Mouse (Mus musculus) mesoderm, embryonic 11.5 days (tissue): ENCODE results near the gene Kdm6b.
"Not testable (repeated sequence)": the region's sequence is repeated elsewhere in the genome, so short reads cannot be mapped to it uniquely, and the experiment has no call there.

Source experiments
- DNase-seq: peaks from one replicate; pipeline ENCODE4 v3.0.0-alpha.2; 2012; ENCODE audit warnings: low read depth, low spot score

Kdm6b gene

DNA sequence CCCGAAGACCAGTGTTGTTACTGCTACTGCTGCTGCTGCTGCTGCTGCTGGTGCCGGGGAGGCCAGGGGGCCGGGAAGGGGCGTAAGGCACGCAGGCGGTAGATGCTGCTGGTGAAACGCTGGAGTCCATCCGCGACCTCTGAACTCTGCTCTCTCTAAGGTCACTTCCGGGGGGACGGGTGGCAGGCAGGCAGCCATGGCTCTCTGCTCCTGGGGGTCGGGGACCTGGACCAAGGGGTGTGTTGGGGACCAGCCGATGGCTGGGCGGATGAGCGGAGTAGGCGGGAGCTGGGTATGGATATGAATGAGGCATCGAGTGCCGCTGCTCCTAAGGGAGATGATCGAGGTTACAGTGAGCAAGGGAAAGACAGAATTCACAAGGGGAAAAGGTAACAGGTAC, 7.2 kb downstream of the Kdm6b start:
- DNase-seq: no peak

- no peak for DNase-seq
Measured at GRCm38 (mm10) chr11:69405397-69406200, 7.9 kb downstream of the Kdm6b start.

DNA sequence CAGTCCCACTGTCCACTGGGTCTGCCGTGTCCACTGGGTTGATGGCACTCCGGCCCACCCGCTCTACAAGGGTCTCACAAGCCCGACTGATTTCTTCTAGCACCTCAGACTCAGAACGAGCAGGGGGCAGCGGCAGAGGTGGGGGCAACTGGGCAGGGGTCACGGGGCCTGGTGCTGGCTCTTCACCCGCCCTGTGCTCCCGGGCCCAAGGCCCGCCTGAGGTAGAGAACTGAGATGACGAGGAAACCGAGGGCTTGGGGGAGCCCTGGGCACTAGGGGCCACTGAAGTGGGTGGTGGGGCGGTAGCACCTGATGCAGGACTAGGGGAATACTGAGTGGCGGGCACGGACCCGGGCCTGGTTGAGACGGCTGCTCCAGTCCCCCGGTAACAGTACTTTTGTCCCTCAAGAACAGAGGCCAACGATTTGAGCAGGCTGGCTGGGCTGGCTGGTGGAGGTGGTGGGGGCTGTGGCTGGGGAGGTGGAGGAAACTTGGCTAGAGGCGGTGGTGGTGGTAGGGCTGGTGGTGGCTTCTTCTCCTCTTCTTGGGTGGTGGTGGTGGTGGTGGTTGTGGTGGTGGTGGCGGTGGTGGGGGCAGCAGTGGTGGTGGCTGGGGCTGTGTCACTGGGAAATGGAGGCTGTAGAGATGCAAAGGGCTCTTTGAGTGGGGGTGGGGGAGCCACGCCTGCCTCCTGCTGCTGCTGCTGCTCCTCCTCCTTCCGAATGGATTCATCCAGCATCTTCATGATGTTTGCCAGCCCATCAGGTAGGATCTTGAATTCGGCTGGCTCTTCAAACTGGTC, 8.7 kb downstream of the Kdm6b start:
- DNase-seq: no peak

- no peak for DNase-seq
Measured at GRCm38 (mm10) chr11:69403691-69404594, 9.5 kb downstream of the Kdm6b start.

DNA sequence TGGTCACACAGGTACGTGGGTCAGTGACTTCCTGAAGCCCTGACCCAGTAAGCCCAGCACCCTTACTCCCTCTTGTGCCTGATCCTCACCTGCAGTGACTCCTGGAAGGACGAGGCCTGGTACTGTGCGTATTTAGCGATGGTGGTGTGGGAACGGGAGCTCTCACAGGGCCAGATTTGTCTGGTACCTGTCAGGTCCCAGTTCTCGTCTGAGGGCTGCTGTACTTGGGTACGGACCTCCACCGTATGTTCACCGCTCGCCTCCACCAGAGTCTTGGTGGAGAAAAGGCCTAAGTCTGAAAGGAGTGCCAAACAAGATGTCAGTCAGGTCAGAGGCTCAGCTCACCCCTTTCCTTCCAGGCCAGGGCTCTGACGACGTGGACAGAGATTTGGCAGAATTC, 11.5 kb downstream of the Kdm6b start:
- DNase-seq: no peak

DNA sequence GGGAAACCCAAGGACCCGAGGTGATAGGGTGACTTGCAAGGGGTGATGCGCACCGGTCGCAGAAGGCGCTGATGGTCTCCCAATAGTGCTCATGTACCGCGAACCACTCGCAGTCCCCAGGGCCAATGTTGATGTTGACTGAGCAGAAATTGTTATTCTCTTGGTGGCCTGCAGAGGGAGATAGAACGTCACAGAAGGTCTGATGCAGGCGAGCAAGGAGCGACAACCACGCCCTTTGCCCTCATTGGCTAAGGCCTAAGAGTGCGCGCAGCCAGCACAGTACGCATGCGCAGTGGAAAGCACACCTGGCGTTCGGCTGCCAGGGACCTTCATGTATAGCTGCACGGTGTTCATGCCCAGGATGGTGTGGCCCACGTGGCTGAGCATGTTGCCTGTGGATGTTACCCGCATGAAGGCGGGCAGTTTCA, 12.3 kb downstream of the Kdm6b start:
- DNase-seq: peak; percentile 93

GRCm38 (mm10) chr11:69400083-69400850, 13.2 kb downstream of the Kdm6b start:
- no peak for DNase-seq

DNA sequence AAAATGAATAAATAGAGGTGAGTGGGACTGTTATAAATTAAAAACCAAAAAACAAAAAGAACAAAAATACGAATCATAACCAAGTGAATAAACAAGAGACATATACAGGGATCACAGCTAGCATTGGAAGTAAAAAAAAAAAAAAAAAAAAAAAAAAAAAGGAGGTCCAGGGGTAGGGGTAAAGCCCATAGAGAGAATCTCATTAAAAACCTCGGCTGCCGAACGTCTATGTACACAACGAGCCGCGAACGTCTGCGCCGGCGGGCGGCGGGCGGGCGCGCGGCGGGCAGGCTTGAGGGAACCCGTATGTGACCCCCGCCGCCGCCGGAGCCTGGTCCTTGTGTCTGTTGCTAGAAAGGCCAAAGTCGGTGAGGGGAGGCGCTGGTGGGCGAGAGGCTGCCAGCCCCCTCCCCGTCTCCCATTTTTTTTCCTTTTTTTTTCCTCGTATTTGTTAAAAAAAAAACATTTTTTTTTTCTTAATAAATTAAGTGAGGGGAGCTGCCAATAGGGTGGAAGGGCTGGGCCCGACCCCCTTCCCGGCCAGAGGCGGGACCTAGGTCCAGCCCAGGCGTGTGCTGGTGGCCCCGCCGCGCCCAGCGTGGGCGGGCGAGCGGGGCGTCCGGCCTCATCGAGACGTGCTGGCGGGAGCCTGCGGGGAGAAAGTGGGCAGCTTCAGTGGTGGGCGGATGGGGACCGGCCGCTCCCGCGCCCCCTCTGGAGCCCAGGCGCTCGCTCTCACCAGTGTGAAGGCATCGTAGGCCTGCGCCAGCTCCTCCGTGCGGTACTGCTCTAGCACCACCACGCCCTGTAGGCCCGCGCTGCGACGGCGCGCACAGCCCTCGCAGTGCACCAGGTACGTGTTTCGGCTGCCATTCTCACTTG, 14.0 kb downstream of the Kdm6b start:
- DNase-seq: no peak

DNA sequence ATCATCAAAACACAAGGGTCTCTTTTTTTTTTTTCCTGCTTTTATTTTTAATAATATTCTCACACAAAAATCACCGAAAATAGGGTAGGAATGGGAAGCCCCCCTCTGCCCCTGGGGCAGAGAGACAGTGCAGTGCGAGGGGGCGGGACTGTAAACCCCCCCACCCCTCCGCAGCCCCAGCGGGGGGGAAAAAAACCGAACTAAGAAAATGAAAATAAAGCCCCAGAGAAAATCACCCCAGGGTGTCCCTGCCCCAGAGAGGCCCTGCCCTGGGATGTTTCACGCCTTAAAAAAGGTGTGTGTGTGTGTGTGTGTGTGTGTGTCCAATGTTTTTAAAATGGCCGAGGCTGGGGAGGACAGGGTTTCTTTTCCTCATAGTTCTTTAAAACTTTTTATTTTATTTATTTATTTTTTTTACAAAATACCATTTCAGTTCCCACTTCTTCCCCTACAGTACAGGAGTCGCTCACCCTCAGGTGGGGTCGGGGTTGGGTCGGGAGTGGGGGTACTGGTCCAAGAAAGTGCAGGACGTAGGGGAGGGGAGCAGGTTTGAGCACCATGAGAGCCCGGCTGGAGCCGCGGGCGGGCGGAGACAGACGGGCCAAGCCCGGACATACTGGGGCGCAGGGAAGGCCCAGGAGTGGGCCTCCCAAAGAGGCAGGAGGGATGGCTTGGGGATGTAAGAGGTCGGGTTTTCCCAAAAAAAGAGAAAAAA, 14.8 kb downstream of the Kdm6b start:
- no peak for DNase-seq

GRCm38 (mm10) chr11:69398059-69398458, 15.4 kb downstream of the Kdm6b start, which contains the start of gene Tmem88:
Tmem88 (minus strand) TSS chr11:69398234.
- no peak for DNase-seq

- DNase-seq: no peak
Measured at GRCm38 (mm10) chr11:69397581-69398057, 15.9 kb downstream of the Kdm6b start.

DNA sequence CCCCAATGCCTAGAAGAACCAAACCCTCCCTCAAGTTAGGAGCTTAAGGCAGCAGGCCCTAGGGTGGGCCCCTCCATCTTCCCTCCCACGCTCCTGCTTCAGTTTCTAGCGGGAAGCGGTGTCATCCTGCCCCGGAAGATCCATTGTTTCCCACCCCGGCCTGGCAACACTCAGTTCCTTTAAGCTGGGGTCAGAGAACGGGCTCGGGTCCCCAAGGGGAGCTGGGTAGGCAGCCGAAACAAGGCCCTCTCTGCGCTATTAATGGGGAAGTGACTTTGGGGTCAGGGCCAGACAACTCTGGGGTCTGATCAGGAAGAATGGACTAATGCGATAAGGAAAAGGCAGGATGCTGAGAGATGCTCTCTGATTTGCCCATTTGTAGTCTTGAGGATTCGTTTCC, 16.7 kb downstream of the Kdm6b start:
- no peak for DNase-seq

- peak; percentile 99 for DNase-seq
Measured at GRCm38 (mm10) chr11:69395634-69396373, 17.7 kb downstream of the Kdm6b start.

- peak; percentile 88 for DNase-seq
Measured at GRCm38 (mm10) chr11:69395235-69395633, 18.2 kb downstream of the Kdm6b start, which contains the start of the genes Naa38 and Cyb5d1. Naa38 (plus strand) TSS chr11:69395487. Cyb5d1 (minus strand) TSS chr11:69395631.

GRCm38 (mm10) chr11:69394591-69395167, 18.8 kb downstream of the Kdm6b start:
- not testable (repeated sequence) for DNase-seq

- DNase-seq: peak; percentile 85
Measured at GRCm38 (mm10) chr11:69390400-69391034, 23.0 kb downstream of the Kdm6b start.
